Mouse (Mus musculus) ES-E14 (cell line): ENCODE data around the gene Osbpl2.

Experiments used
- MAFK ChIP-seq: IDR thresholded peaks from 2 replicates; pipeline ENCODE4 v1.6.1; 2014; ENCODE audit warnings: mild to moderate bottlenecking, low read depth, low read length, inconsistent platforms; ENCODE audit not compliant: insufficient read depth
- ZC3H11A ChIP-seq: IDR thresholded peaks from 2 replicates; pipeline ENCODE4 v1.6.1; 2012; ENCODE audit warnings: low read depth, mild to moderate bottlenecking, inconsistent platforms, low read length, borderline replicate concordance
- ZNF384 ChIP-seq: IDR thresholded peaks from 2 replicates; pipeline ENCODE4 v1.6.1; 2012; ENCODE audit warnings: low read depth, low read length, inconsistent platforms

DNA sequence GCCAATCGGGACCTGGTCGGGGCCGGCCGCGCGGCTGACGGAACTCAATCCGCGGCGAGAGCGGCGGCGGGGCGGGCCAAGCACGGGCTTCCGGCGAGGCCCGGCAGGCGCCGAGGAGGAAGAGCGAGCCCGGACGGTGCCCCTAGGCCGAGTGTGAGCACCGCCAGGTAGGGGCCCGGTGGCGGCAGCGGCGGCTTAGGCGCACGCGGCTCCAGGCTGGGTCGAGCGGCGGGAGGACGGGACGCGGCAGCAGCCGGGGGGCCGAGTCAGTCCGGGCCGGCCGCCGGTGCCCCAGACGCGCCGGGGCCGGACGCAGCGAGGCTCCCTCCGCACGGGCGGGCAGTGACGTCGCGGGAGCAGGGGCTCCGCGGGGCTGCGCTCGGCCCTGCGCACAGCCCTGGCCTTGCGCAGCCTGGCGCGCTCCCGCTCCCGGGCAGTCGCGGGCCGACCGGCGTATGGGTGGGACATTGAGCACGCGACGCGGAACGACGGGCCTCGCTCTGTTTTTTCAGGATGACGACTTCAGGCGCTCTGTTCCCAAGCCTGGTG, 52.5 kb downstream of the Osbpl2 start:
- TF ChIP-seq MAFK (no peak), ZC3H11A (no peak), ZNF384 (no peak)
